Mouse (Mus musculus) cerebellum, adult 2 months (tissue): ENCODE data around the gene Zmym4. TPM values are rescaled to one million over a fixed set of nuclear protein-coding genes. Genes with fewer than 3 reads are reported as not detected.
A peak's percentile ranks its signal among the peaks of the same experiment; 100 is the strongest.
"Not testable (repeated sequence)": the region's sequence is repeated elsewhere in the genome, so short reads cannot be mapped to it uniquely, and the experiment has no call there.

Experiments
- DNase-seq, 2 experiments: peaks; one replicate each; pipeline ENCODE4 v3.0.0; 2021
- H3K27ac ChIP-seq: fragments of 200-500 bp; 2 replicates; pipeline ENCODE4 v1.5.1; 2012; ENCODE audit warnings: low read length, control low read depth, inconsistent platforms; ENCODE audit not compliant: insufficient read depth
- H3K27me3 ChIP-seq: fragments of 200-500 bp; 2 replicates; pipeline ENCODE4 v1.6.1; 2012; ENCODE audit warnings: inconsistent platforms, mild to moderate bottlenecking, low read length, moderate library complexity; ENCODE audit not compliant: control insufficient read depth, insufficient read depth
- H3K4me1 ChIP-seq: fragments of 200-500 bp; 2 replicates; pipeline ENCODE4 v1.6.1; 2011; ENCODE audit warnings: low read length; ENCODE audit not compliant: control insufficient read depth, insufficient read depth
- H3K4me3 ChIP-seq: fragments of 200-500 bp; replicated peaks from 2 replicates; pipeline ENCODE3; 2011; ENCODE audit warnings: mild to moderate bottlenecking, low read depth, low read length, control low read depth; ENCODE audit not compliant: insufficient read depth
- CTCF ChIP-seq: fragments of 200-500 bp; IDR thresholded peaks from 2 replicates; pipeline ENCODE4 v1.5.1; 2011; ENCODE audit warnings: low read depth, mild to moderate bottlenecking, control low read depth, low read length, moderate library complexity, borderline replicate concordance; ENCODE audit not compliant: insufficient read depth
- POLR2A ChIP-seq: fragments of 200-500 bp; IDR thresholded peaks from 2 replicates; pipeline ENCODE4 v1.6.1; 2011; ENCODE audit warnings: low read length, control low read depth, borderline replicate concordance; ENCODE audit not compliant: insufficient read depth
- WGBS: fragments of 180-500 bp; shearing (Covaris S2); methylation state at CpG from one replicate; pipeline ENCODE4 v1.1.7; 2018; 5-methylcytosine and 5-hydroxymethylcytosine counted together
- polyA plus RNA-seq: library from polyadenylated mRNA; depleted of rRNA; stranded (reverse); fragments of >200 nt; gene quantifications from 2 replicates; pipeline ENCODE4 v1.2.3, GENCODE M21; 2012

Gene Zmym4
- polyA plus RNA-seq, 1 experiment = 25.7 TPM

DNA sequence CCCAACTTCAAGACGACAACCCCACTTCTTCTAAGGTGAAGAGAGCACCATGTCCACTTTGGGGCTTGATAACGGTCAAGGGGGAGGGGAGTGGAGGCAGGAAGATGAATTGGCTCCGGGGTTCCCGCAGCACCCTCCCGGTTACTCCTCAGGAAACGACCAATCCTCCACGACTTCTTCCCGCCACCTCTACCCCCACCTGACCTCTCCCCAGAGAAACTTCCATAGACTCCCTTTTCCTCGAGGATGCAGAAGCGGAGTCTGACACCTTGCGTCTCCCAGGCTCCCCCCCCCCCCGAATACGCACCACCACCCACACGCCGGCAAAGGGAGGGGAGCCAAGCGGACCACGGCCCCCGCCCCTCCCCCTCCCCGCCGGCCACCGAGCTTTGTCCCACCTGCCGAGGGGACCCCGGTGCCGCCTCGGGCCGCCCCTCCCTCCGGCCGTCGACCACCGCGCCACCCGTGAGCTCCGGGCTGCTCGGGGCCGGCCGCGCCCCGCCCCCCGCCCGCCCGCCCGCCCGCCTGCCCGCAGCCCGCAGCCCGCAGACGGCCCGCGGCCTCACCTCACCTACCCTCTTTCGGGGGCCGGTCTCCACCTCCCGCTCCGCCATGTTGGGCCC is 583 bp downstream of the Zmym4 start:
- Histone ChIP-seq H3K27me3 (no peaks in the 10 kb centered on the region), H3K4me3 (peak overlapping the region; percentile 84), H3K27ac (peak overlapping the region; percentile 68; the same call in 1 of the 2 replicates), H3K4me1 (0 out of 2 replicates have a peak, but pooled peaks cover 3% of the 10 kb centered on the region)
- TF ChIP-seq POLR2A (no peak), CTCF (no peak)
- peak; percentile 23 to 38 for DNase-seq
- 2% methylated on average over 42 of the region's 53 CpGs for whole genome bisulfite sequencing

- Histone ChIP-seq H3K4me3 (no peak overlapping the region), H3K27me3 (no peaks in the 10 kb centered on the region), H3K4me1 (peaks cover 9% of the 10 kb centered on the region; the same call in 1 of the 2 replicates), H3K27ac (no peak overlapping the region)
- TF ChIP-seq POLR2A = no peak
- no peak for DNase-seq
Measured at GRCm38 (mm10) chr4:126958682-126959081, 9.3 kb downstream of the Zmym4 start.

- H3K4me1 ChIP-seq = peaks cover 9% of the 10 kb centered on the region; the same call in 1 of the 2 replicates
- DNase-seq = no peak
- WGBS = 75% methylated on average over 2 of the region's 2 CpGs
- no peak overlapping the region for H3K4me3 ChIP-seq
- H3K27me3 ChIP-seq = no peaks in the 10 kb centered on the region
- H3K27ac ChIP-seq = no peak overlapping the region
- TF ChIP-seq CTCF (no peak), POLR2A (no peak)
Measured at GRCm38 (mm10) chr4:126958261-126958660, 9.7 kb downstream of the Zmym4 start.

DNA sequence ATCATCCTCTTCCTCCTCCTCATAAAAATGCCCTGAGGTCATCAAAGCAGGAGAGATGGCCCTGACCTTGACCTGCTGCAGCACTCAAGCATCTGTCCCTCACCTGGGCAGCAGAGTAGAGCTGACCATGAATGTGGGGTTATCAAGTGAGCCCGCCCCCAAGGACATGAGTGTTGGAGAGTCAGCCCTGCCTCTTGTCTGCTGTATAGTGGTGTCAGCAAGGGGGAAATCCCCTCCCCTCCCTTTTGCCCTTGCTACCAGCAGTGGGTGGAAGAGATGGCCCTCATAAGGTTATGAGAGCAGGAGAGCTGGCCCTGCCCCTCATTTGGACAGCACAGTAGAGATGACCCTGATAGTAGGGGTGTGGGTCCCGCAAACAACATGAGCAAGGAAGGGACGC is 10.5 kb downstream of the Zmym4 start:
- WGBS = 89% methylated on average over 3 of the region's 3 CpGs
- Histone ChIP-seq H3K4me1 (peaks cover 9% of the 10 kb centered on the region; the same call in 1 of the 2 replicates), H3K27me3 (no peaks in the 10 kb centered on the region), H3K27ac (no peak overlapping the region), H3K4me3 (no peak overlapping the region)
- no peak for DNase-seq
- TF ChIP-seq POLR2A (no peak), CTCF (no peak)

- H3K27me3 ChIP-seq, H3K4me3 ChIP-seq, DNase-seq, H3K27ac ChIP-seq, H3K4me1 ChIP-seq: not testable (repeated sequence)
- 83% methylated on average over 4 of the region's 4 CpGs for WGBS
Measured at GRCm38 (mm10) chr4:126950801-126951200, 17.1 kb downstream of the Zmym4 start.

DNA sequence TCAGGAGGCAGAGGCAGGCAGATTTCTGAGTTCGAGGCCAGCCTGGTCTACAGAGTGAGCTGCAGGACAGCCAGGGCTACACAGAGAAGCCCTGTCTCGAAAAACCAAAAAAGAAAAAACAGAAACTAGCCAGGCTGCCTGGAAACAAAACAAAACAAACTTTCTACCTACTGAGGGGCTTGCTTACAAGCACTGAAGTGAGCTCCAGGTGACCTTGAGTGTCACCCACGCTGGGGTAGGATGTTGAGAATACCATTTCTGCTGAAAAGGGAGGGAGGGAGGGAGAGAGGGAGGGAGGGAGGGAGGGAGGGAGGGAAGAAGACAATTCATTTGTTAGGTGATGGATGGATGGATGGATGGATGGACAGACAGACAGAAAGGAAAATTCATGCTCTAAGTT is 24.5 kb downstream of the Zmym4 start:
- no peak for DNase-seq
- TF ChIP-seq CTCF (no peak), POLR2A (no peak)
- Histone ChIP-seq H3K4me3 (no peak overlapping the region), H3K27me3 (no peaks in the 10 kb centered on the region), H3K4me1 (no peaks in the 10 kb centered on the region), H3K27ac (no peak overlapping the region)
- 90% methylated on average over 3 of the region's 3 CpGs for WGBS

GRCm38 (mm10) chr4:126942846-126943245 is 25.1 kb downstream of the Zmym4 start:
- WGBS = 93% methylated on average over 3 of the region's 3 CpGs
- Histone ChIP-seq H3K4me1 (no peaks in the 10 kb centered on the region), H3K27me3 (no peaks in the 10 kb centered on the region), H3K27ac (no peak overlapping the region), H3K4me3 (no peak overlapping the region)
- TF ChIP-seq CTCF = no peak
- TF ChIP-seq POLR2A = no peak
- no peak for DNase-seq

- no peaks in the 10 kb centered on the region for H3K27me3 ChIP-seq
- DNase-seq = no peak
- H3K27ac ChIP-seq = no peak overlapping the region
- no peaks in the 10 kb centered on the region for H3K4me1 ChIP-seq
- H3K4me3 ChIP-seq = no peak overlapping the region
- no peak for TF ChIP-seq CTCF
- no peak for TF ChIP-seq POLR2A
- WGBS = 50% methylated on average over 1 of the region's 1 CpGs
Measured at GRCm38 (mm10) chr4:126927701-126928100, 40.2 kb downstream of the Zmym4 start.
